Mouse (Mus musculus): Measurements from ENCODE around the gene Olfr1442.
A peak's percentile ranks its signal among the peaks of the same experiment; 100 is the strongest.
"Not testable (repeated sequence)": the region's sequence is repeated elsewhere in the genome, so short reads cannot be mapped to it uniquely, and the experiment has no call there.

Gene Olfr1442

GRCm38 (mm10) chr19:12670139-12670538, at the start of gene Olfr1442:
TSS of gene Olfr1442 (plus strand) at chr19:12670439.
- DNase-seq (ENCODE audit: low spot score in 2 of 2): no peak

GRCm38 (mm10) chr19:12633176-12633575, 37.1 kb upstream of the Olfr1442 start, which contains the start of gene Glyat:
TSS of gene Glyat (plus strand) at chr19:12633308.
- no peak for DNase-seq (ENCODE audit: low spot score in 2 of 2)

GRCm38 (mm10) chr19:12634259-12634658, 36.0 kb upstream of the Olfr1442 start:
- DNase-seq (ENCODE audit: low spot score in 2 of 2): no peak

GRCm38 (mm10) chr19:12634963-12635362, 35.3 kb upstream of the Olfr1442 start:
- DNase-seq (ENCODE audit: low spot score in 2 of 2): no peak

GRCm38 (mm10) chr19:12636863-12637262, 33.4 kb upstream of the Olfr1442 start:
- DNase-seq (ENCODE audit: low spot score in 2 of 2): no peak

GRCm38 (mm10) chr19:12638049-12638448, 32.2 kb upstream of the Olfr1442 start:
- no peak for DNase-seq (ENCODE audit: low spot score in 2 of 2)

- DNase-seq (ENCODE audit: low spot score in 2 of 2): no peak
Observed at GRCm38 (mm10) chr19:12649511-12649910, 20.7 kb upstream of the Olfr1442 start.

GRCm38 (mm10) chr19:12666156-12666555, 4.1 kb upstream of the Olfr1442 start:
- no peak for DNase-seq (ENCODE audit: low spot score in 2 of 2)

- not testable (repeated sequence) for DNase-seq (ENCODE audit: low spot score in 2 of 2)
Observed at GRCm38 (mm10) chr19:12668601-12669000, 1.6 kb upstream of the Olfr1442 start.

GRCm38 (mm10) chr19:12671051-12671450, 812 bp downstream of the Olfr1442 start:
- no peak for DNase-seq (ENCODE audit: low spot score in 2 of 2)

GRCm38 (mm10) chr19:12677812-12678211, 7.6 kb downstream of the Olfr1442 start, which contains the start of gene Olfr1443:
TSS of gene Olfr1443 (plus strand) at chr19:12678112.
- no peak for DNase-seq (ENCODE audit: low spot score in 2 of 2)

- DNase-seq (ENCODE audit: low spot score in 2 of 2): no peak
Observed at GRCm38 (mm10) chr19:12684638-12685037, 14.4 kb downstream of the Olfr1442 start.

GRCm38 (mm10) chr19:12685231-12685630, 15.0 kb downstream of the Olfr1442 start:
- no peak for DNase-seq (ENCODE audit: low spot score in 2 of 2)

GRCm38 (mm10) chr19:12695590-12695989, 25.4 kb downstream of the Olfr1442 start, which contains the start of gene Keg1:
TSS of gene Keg1 (plus strand) at chr19:12695786.
- no peak for DNase-seq (ENCODE audit: low spot score in 2 of 2)

- DNase-seq (ENCODE audit: low spot score in 2 of 2): no peak
Observed at GRCm38 (mm10) chr19:12696221-12696620, 26.0 kb downstream of the Olfr1442 start.

GRCm38 (mm10) chr19:12708458-12708857, 38.2 kb downstream of the Olfr1442 start:
- no peak for DNase-seq (ENCODE audit: low spot score in 2 of 2)

GRCm38 (mm10) chr19:12708986-12709385, 38.7 kb downstream of the Olfr1442 start:
- no peak for DNase-seq (ENCODE audit: low spot score in 2 of 2)

- no peak for DNase-seq (ENCODE audit: low spot score in 2 of 2)
Observed at GRCm38 (mm10) chr19:12719189-12719588, 49.0 kb downstream of the Olfr1442 start.

GRCm38 (mm10) chr19:12720463-12720862, 50.2 kb downstream of the Olfr1442 start:
- DNase-seq (ENCODE audit: low spot score in 2 of 2): no peak

- DNase-seq (ENCODE audit: low spot score in 2 of 2): not testable (repeated sequence)
Observed at GRCm38 (mm10) chr19:12720919-12721318, 50.7 kb downstream of the Olfr1442 start.

GRCm38 (mm10) chr19:12721596-12721995, 51.4 kb downstream of the Olfr1442 start:
- not testable (repeated sequence) for DNase-seq (ENCODE audit: low spot score in 2 of 2)

- peak; percentile 5 to 46 for DNase-seq (ENCODE audit: low spot score in 2 of 2)
Observed at GRCm38 (mm10) chr19:12722308-12722707, 52.1 kb downstream of the Olfr1442 start.

- DNase-seq (ENCODE audit: low spot score in 2 of 2): no peak
Observed at GRCm38 (mm10) chr19:12725851-12726250, 55.6 kb downstream of the Olfr1442 start.
